Mouse (Mus musculus) kidney, adult 8-10 months (tissue): ENCODE measurements at regions not wholly inside any gene's neighbourhood (a gene's known extent, or its start where the extent isn't known, plus 50 kb on each side); places are given as distances from the start of the nearest gene placed in this dataset.

ENCODE experiments used
- DNase-seq, 2 experiments: peaks; one replicate each; pipeline ENCODE4 v3.0.0; 2022

- no peak for DNase-seq
Observed at GRCm38 (mm10) chr5:28903805-28904320, 291.9 kb upstream of the Rnf32 start.

GRCm38 (mm10) chr5:28892703-28893249 lies 303.0 kb upstream of the Rnf32 start:
- no peak for DNase-seq

- DNase-seq: no peak
Observed at GRCm38 (mm10) chr5:28891988-28892387, 303.8 kb upstream of the Rnf32 start.

- DNase-seq: no peak
Observed at GRCm38 (mm10) chr5:28884746-28885365, 310.9 kb upstream of the Rnf32 start.

GRCm38 (mm10) chr5:28876199-28876598 lies 319.6 kb upstream of the Rnf32 start:
- DNase-seq: no peak

- DNase-seq: no peak
Observed at GRCm38 (mm10) chr5:28873600-28874265, 322.1 kb upstream of the Rnf32 start.

- DNase-seq: no peak
Observed at GRCm38 (mm10) chr5:28859604-28860371, 336.0 kb upstream of the Rnf32 start.

- no peak for DNase-seq
Observed at GRCm38 (mm10) chr5:28838141-28838925, 357.5 kb upstream of the Rnf32 start.

- no peak for DNase-seq
Observed at GRCm38 (mm10) chr5:28819091-28819490, 352.0 kb upstream of the Shh start.

GRCm38 (mm10) chr5:28807950-28808349 lies 340.9 kb upstream of the Shh start:
- no peak for DNase-seq

- no peak for DNase-seq
Observed at GRCm38 (mm10) chr5:28799464-28799863, 332.4 kb upstream of the Shh start.

- DNase-seq: no peak
Observed at GRCm38 (mm10) chr5:28798361-28798760, 331.3 kb upstream of the Shh start.

GRCm38 (mm10) chr5:28795130-28795758 lies 328.2 kb upstream of the Shh start:
- no peak for DNase-seq

- DNase-seq: no peak
Observed at GRCm38 (mm10) chr5:28793781-28794180, 326.7 kb upstream of the Shh start.

GRCm38 (mm10) chr5:28785347-28786060 lies 318.4 kb upstream of the Shh start:
- no peak for DNase-seq

- no peak for DNase-seq
Observed at GRCm38 (mm10) chr5:28784339-28784966, 317.4 kb upstream of the Shh start.

GRCm38 (mm10) chr5:28775648-28776359 lies 308.7 kb upstream of the Shh start:
- no peak for DNase-seq

GRCm38 (mm10) chr5:28771796-28772195 lies 304.7 kb upstream of the Shh start:
- no peak for DNase-seq

GRCm38 (mm10) chr5:28756171-28756948 lies 289.3 kb upstream of the Shh start:
- no peak for DNase-seq
